Mouse (Mus musculus) CH12.LX (cell line): ENCODE results near the gene Il4. TPM values are rescaled to one million over a fixed set of nuclear protein-coding genes. Genes with fewer than 3 reads are reported as not detected.

ENCODE experiments used
- DNase-seq: peaks from one replicate; pipeline ENCODE4 v3.0.0-alpha.2; 2013; ENCODE audit errors: extremely low read depth
- H3K27ac ChIP-seq: 2 replicates; pipeline ENCODE4 v1.5.1; 2012; ENCODE audit warnings: low read depth, mild to moderate bottlenecking, control low read depth, moderate library complexity; ENCODE audit not compliant: insufficient read depth
- H3K27me3 ChIP-seq: replicated peaks from 2 replicates; pipeline ENCODE3; 2012; ENCODE audit warnings: inconsistent platforms
- H3K36me3 ChIP-seq, 2 experiments: replicated peaks in 1 of 2; 2 replicates each; pipeline versions ENCODE3 to v1.6.1; 2012; ENCODE audit warnings: inconsistent platforms in 1 of 2, low read length in 1 of 2, mild to moderate bottlenecking in 1 of 2, mixed read lengths in 1 of 2, moderate library complexity in 1 of 2; ENCODE audit not compliant: control insufficient read depth in 1 of 2, insufficient read depth in 1 of 2
- H3K4me1 ChIP-seq, 2 experiments: 2 replicates each; pipeline ENCODE4 v1.6.1; 2012; ENCODE audit warnings: inconsistent platforms in 1 of 2, moderate library complexity in 1 of 2; ENCODE audit not compliant: insufficient read depth in 2 of 2, control insufficient read depth in 1 of 2
- H3K4me2 ChIP-seq: 2 replicates; pipeline ENCODE4 v1.6.1; 2012; ENCODE audit warnings: low read depth, mild to moderate bottlenecking, control low read depth; ENCODE audit not compliant: poor library complexity, insufficient read depth, severe bottlenecking
- H3K4me3 ChIP-seq, 3 experiments: fragments of 150-350 bp in 1 of 3; sonication (generic) in 1 of 3; replicated peaks in 1 of 3; 2 replicates each; pipeline versions ENCODE3 to v1.5.1; 2011 to 2012; ENCODE audit warnings: low read depth in 2 of 3, low read length in 2 of 3, mild to moderate bottlenecking in 2 of 3, moderate library complexity in 2 of 3, control low read depth in 1 of 3, improper control_type of control experiment in 1 of 3, inconsistent platforms in 1 of 3, mixed read lengths in 1 of 3; ENCODE audit not compliant: poor library complexity in 1 of 3
- H3K79me2 ChIP-seq: replicated peaks from 2 replicates; pipeline ENCODE4 v1.6.1; 2012; ENCODE audit warnings: mild to moderate bottlenecking, moderate library complexity; ENCODE audit not compliant: control insufficient read depth, poor library complexity, insufficient read depth, severe bottlenecking; ENCODE audit errors: extremely low read depth
- H3K9ac ChIP-seq: 2 replicates; pipeline ENCODE4 v1.6.1; 2012; ENCODE audit warnings: low read depth, mild to moderate bottlenecking, control low read depth, moderate library complexity; ENCODE audit not compliant: insufficient read depth
- H3K9me3 ChIP-seq: replicated peaks from 2 replicates; pipeline ENCODE3; 2012; ENCODE audit warnings: low read length, inconsistent platforms, mixed read lengths
- BHLHE40 ChIP-seq: IDR thresholded peaks from 2 replicates; pipeline ENCODE4 v1.6.1; 2011; ENCODE audit warnings: mild to moderate bottlenecking, low read depth, low read length, improper control_type of control experiment
- CHD1 ChIP-seq: IDR thresholded peaks from 2 replicates; pipeline ENCODE4 v1.6.1; 2012; ENCODE audit warnings: low read depth, low read length, improper control_type of control experiment, inconsistent platforms
- CHD2 ChIP-seq: IDR thresholded peaks from 2 replicates; pipeline ENCODE4 v1.6.1; 2011; ENCODE audit warnings: low read length, improper control_type of control experiment
- CTCF ChIP-seq, 2 experiments: IDR thresholded peaks in 1 of 2; conservative IDR thresholded peaks in 1 of 2; 2 replicates each; pipeline ENCODE4 v1.5.1; 2011 to 2012; ENCODE audit warnings: low read depth in 2 of 2, low read length in 2 of 2, improper control_type of control experiment in 1 of 2, inconsistent platforms in 1 of 2, mild to moderate bottlenecking in 1 of 2, moderate library complexity in 1 of 2
- E2F4 ChIP-seq: IDR thresholded peaks from 2 replicates; pipeline ENCODE4 v1.6.1; 2011; ENCODE audit warnings: low read depth, low read length, improper control_type of control experiment; ENCODE audit not compliant: insufficient replicate concordance
- ELF1 ChIP-seq: IDR thresholded peaks from 2 replicates; pipeline ENCODE4 v1.6.1; 2014; ENCODE audit warnings: low read depth, mild to moderate bottlenecking, inconsistent platforms, low read length, improper control_type of control experiment
- EP300 ChIP-seq: IDR thresholded peaks from 2 replicates; pipeline ENCODE4 v1.6.1; 2011; ENCODE audit warnings: low read length, improper control_type of control experiment
- ETS1 ChIP-seq: conservative IDR thresholded peaks from 2 replicates; pipeline ENCODE4 v1.6.1; 2012; ENCODE audit warnings: low read depth, mild to moderate bottlenecking, inconsistent platforms, low read length, improper control_type of control experiment, moderate library complexity
- GABPA ChIP-seq: IDR thresholded peaks from 2 replicates; pipeline ENCODE4 v1.6.1; 2012; ENCODE audit warnings: low read depth, low read length, improper control_type of control experiment, inconsistent platforms; ENCODE audit not compliant: insufficient replicate concordance
- HCFC1 ChIP-seq: IDR thresholded peaks from 2 replicates; pipeline ENCODE4 v1.6.1; 2012; ENCODE audit warnings: low read depth, mild to moderate bottlenecking, inconsistent platforms, low read length, improper control_type of control experiment
- IRF4 ChIP-seq: IDR thresholded peaks from 2 replicates; pipeline ENCODE4 v1.6.1; 2014; ENCODE audit warnings: low read depth, mild to moderate bottlenecking, inconsistent platforms, low read length, improper control_type of control experiment
- JUN ChIP-seq: IDR thresholded peaks from 2 replicates; pipeline ENCODE4 v1.6.1; 2011; ENCODE audit warnings: low read depth, mild to moderate bottlenecking, low read length, improper control_type of control experiment, moderate library complexity; ENCODE audit not compliant: insufficient read depth
- JUND ChIP-seq: conservative IDR thresholded peaks from 2 replicates; pipeline ENCODE4 v1.6.1; 2011; ENCODE audit warnings: low read depth, low read length, improper control_type of control experiment
- KAT2A ChIP-seq: IDR thresholded peaks from 2 replicates; pipeline ENCODE4 v1.6.1; 2012; ENCODE audit warnings: low read length, improper control_type of control experiment, inconsistent platforms; ENCODE audit not compliant: insufficient replicate concordance
- MAFK ChIP-seq: IDR thresholded peaks from 2 replicates; pipeline ENCODE4 v1.6.1; 2011; ENCODE audit warnings: low read length, improper control_type of control experiment; ENCODE audit not compliant: insufficient replicate concordance
- MAX ChIP-seq: IDR thresholded peaks from 2 replicates; pipeline ENCODE4 v1.6.1; 2011; ENCODE audit warnings: low read length, improper control_type of control experiment
- MAZ ChIP-seq: IDR thresholded peaks from 2 replicates; pipeline ENCODE4 v1.6.1; 2012; ENCODE audit warnings: low read depth, mild to moderate bottlenecking, inconsistent platforms, low read length, improper control_type of control experiment, moderate library complexity
- MEF2A ChIP-seq: IDR thresholded peaks from 2 replicates; pipeline ENCODE4 v1.6.1; 2014; ENCODE audit warnings: low read depth, mild to moderate bottlenecking, inconsistent platforms, low read length, improper control_type of control experiment, borderline replicate concordance
- MXI1 ChIP-seq: IDR thresholded peaks from 2 replicates; pipeline ENCODE4 v1.6.1; 2011; ENCODE audit warnings: mild to moderate bottlenecking, low read depth, low read length, improper control_type of control experiment
- MYC ChIP-seq: IDR thresholded peaks from 2 replicates; pipeline ENCODE4 v1.6.1; 2011; ENCODE audit warnings: low read depth, mild to moderate bottlenecking, improper control_type of control experiment, low read length
- NELFE ChIP-seq: IDR thresholded peaks from 2 replicates; pipeline ENCODE4 v1.6.1; 2011; ENCODE audit warnings: low read depth, low read length, improper control_type of control experiment
- NRF1 ChIP-seq: IDR thresholded peaks from 2 replicates; pipeline ENCODE4 v1.6.1; 2014; ENCODE audit warnings: low read depth, mild to moderate bottlenecking, inconsistent platforms, low read length, improper control_type of control experiment, moderate library complexity
- PAX5 ChIP-seq: IDR thresholded peaks from 2 replicates; pipeline ENCODE4 v1.6.1; 2012; ENCODE audit warnings: low read length, inconsistent platforms, mixed read lengths
- POLR2A ChIP-seq: IDR thresholded peaks from 2 replicates; pipeline ENCODE4 v1.6.1; 2011; ENCODE audit warnings: low read depth, mild to moderate bottlenecking, improper control_type of control experiment, low read length
- POLR2AphosphoS2 ChIP-seq: IDR thresholded peaks from 2 replicates; pipeline ENCODE4 v1.6.1; 2011; ENCODE audit warnings: low read depth, low read length, improper control_type of control experiment
- RAD21 ChIP-seq: IDR thresholded peaks from 2 replicates; pipeline ENCODE4 v1.6.1; 2011; ENCODE audit warnings: low read depth, mild to moderate bottlenecking, low read length, improper control_type of control experiment, moderate library complexity
- RCOR1 ChIP-seq: conservative IDR thresholded peaks from 2 replicates; pipeline ENCODE4 v1.6.1; 2012; ENCODE audit warnings: low read depth, mild to moderate bottlenecking, inconsistent platforms, low read length, improper control_type of control experiment
- SIN3A ChIP-seq: IDR thresholded peaks from 2 replicates; pipeline ENCODE4 v1.6.1; 2012; ENCODE audit warnings: low read length, improper control_type of control experiment, inconsistent platforms
- SMC3 ChIP-seq: IDR thresholded peaks from 2 replicates; pipeline ENCODE4 v1.6.1; 2011; ENCODE audit warnings: low read depth, low read length, improper control_type of control experiment
- TCF12 ChIP-seq: IDR thresholded peaks from 2 replicates; pipeline ENCODE4 v1.6.1; 2014; ENCODE audit warnings: low read depth, mild to moderate bottlenecking, inconsistent platforms, low read length, improper control_type of control experiment
- UBTF ChIP-seq: IDR thresholded peaks from 2 replicates; pipeline ENCODE4 v1.6.1; 2012; ENCODE audit warnings: low read depth, mild to moderate bottlenecking, inconsistent platforms, low read length, improper control_type of control experiment, moderate library complexity
- USF1 ChIP-seq: IDR thresholded peaks from 2 replicates; pipeline ENCODE4 v1.6.1; 2014; ENCODE audit warnings: low read depth, mild to moderate bottlenecking, inconsistent platforms, low read length, improper control_type of control experiment
- ZC3H11A ChIP-seq: IDR thresholded peaks from 2 replicates; pipeline ENCODE4 v1.6.1; 2012; ENCODE audit warnings: low read depth, mild to moderate bottlenecking, inconsistent platforms, low read length, improper control_type of control experiment
- ZKSCAN1 ChIP-seq: IDR thresholded peaks from 2 replicates; pipeline ENCODE4 v1.6.1; 2012; ENCODE audit warnings: low read depth, inconsistent platforms, low read length, improper control_type of control experiment, borderline replicate concordance
- ZMIZ1 ChIP-seq: IDR thresholded peaks from 2 replicates; pipeline ENCODE4 v1.6.1; 2012; ENCODE audit warnings: low read depth, mild to moderate bottlenecking, inconsistent platforms, low read length, improper control_type of control experiment
- ZNF384 ChIP-seq: IDR thresholded peaks from 2 replicates; pipeline ENCODE4 v1.6.1; 2012; ENCODE audit warnings: low read depth, low read length, improper control_type of control experiment, inconsistent platforms
- dilution Hi-C: fragments of 300-500 bp; cut with MboI; formaldehyde crosslinking; loops from 2 replicates; pipeline ENCODE4 v1.14.3; 2020; ENCODE audit warnings: low sequenced_read_pairs; ENCODE audit not compliant: extremely low pct_unique_long_range_greater_than_20kb, extremely low pct_ligation_motif_present
- in situ Hi-C: fragments of 300-500 bp; cut with MboI; formaldehyde crosslinking; loops from 3 replicates; pipeline ENCODE4 v1.14.3; 2019; ENCODE audit warnings: low sequenced_read_pairs, low pct_ligation_motif_present, low pct_unique_long_range_greater_than_20kb, mixed read lengths
- polyA plus RNA-seq: library from polyadenylated mRNA; unstranded; fragments of >175 nt; gene quantifications from 2 replicates; pipeline ENCODE4 v1.2.1, GENCODE M21; 2012; ENCODE audit warnings: low read depth; ENCODE audit not compliant: insufficient read length
- total RNA-seq, 2 experiments: library from RNA; depleted of rRNA; stranded (reverse); fragments of 300-350 nt in 1 of 2; fragments of >200 nt in 1 of 2; gene quantifications; 2 replicates each; pipeline ENCODE4 v1.2.3; 2012 to 2014

Gene Il4
- total and polyA plus RNA-seq, 3 experiments = 19.5 to 75.5 (median 35.6) TPM

- TF ChIP-seq NELFE = no peak
- TF ChIP-seq MAFK = 0 out of 2 replicates have a peak, but pooled peaks have one; percentile 19
- TF ChIP-seq POLR2AphosphoS2 = no peak
- no peak for TF ChIP-seq ELF1
- no peak; the same call in none of the 2 replicates for TF ChIP-seq SIN3A
- peak; percentile 64 for TF ChIP-seq MYC
- TF ChIP-seq UBTF = no peak
- TF ChIP-seq ZMIZ1 = no peak
- TF ChIP-seq ETS1 = peak; percentile 85
- peak; percentile 82 for TF ChIP-seq BHLHE40
- no peak for TF ChIP-seq GABPA
- TF ChIP-seq USF1 = no peak
- TF ChIP-seq IRF4 = peak; percentile 80
- no peak for TF ChIP-seq HCFC1
- TF ChIP-seq JUN = peak; percentile 52; the same call in 1 of the 2 replicates
- TF ChIP-seq RAD21 = no peak
- no peak for TF ChIP-seq POLR2A
- TF ChIP-seq TCF12 = peak; percentile 69
- 0 out of 2 replicates have a peak, but pooled peaks have one; percentile 46 for TF ChIP-seq MAX
- TF ChIP-seq NRF1 = no peak
- TF ChIP-seq ZNF384 = no peak
- TF ChIP-seq EP300 = peak; percentile 69
- TF ChIP-seq JUND = 0 out of 2 replicates have a peak, but pooled peaks have one; percentile 36
- no peak for TF ChIP-seq SMC3
- TF ChIP-seq ZC3H11A = no peak
- no peak for TF ChIP-seq E2F4
- no peak for TF ChIP-seq CHD1
- TF ChIP-seq CHD2 = no peak
- TF ChIP-seq CTCF (conservative IDR thresholded peaks at IDR 0.05 in 1 of 2, IDR thresholded peaks at IDR 0.05 in 1 of 2; ENCODE audit: low read depth in 2 of 2, low read length in 2 of 2) = no peak
- TF ChIP-seq MAZ = peak; percentile 42; the same call in 1 of the 2 replicates
- no peak for TF ChIP-seq PAX5
- no peak for TF ChIP-seq RCOR1
- TF ChIP-seq ZKSCAN1 = no peak
- peak; percentile 74 for TF ChIP-seq MEF2A
- TF ChIP-seq KAT2A = no peak
- peak; percentile 28; the same call in 1 of the 2 replicates for TF ChIP-seq MXI1
- TF ChIP-seq, all 38 proteins: peak for 13
- peaks cover 25 to 85% of the 10 kb centered on the region in 2 experiments for H3K4me1 ChIP-seq
- H3K4me3 ChIP-seq = no peak overlapping the region
- H3K9me3 ChIP-seq = no peaks in the 10 kb centered on the region
- H3K4me2 ChIP-seq = peak overlapping the region; percentile 32
- H3K36me3 ChIP-seq = peaks cover 7 to 41% of the 10 kb centered on the region in 2 experiments
- dilution Hi-C loops (no loop called here), in situ Hi-C loops (loop anchor here (5.0 kb wide), 2 partner anchors 34 to 149 kb away; no protein-coding TSS in a partner anchor)
- no peaks in the 10 kb centered on the region for H3K27me3 ChIP-seq
- no peaks in the 10 kb centered on the region for H3K79me2 ChIP-seq
- peak overlapping the region; percentile 92 for H3K27ac ChIP-seq
- DNase-seq = peak; percentile 80
- H3K9ac ChIP-seq = no peak overlapping the region
Observed at GRCm38 (mm10) chr11:53588279-53588678, 30.2 kb downstream of the Il4 start.
